Mouse (Mus musculus) adrenal gland, postnatal 4 days (tissue): ENCODE data around the gene Zmynd15. TPM values are rescaled to one million over a fixed set of nuclear protein-coding genes. Genes with fewer than 3 reads are reported as not detected.
"Not testable (repeated sequence)": the region's sequence is repeated elsewhere in the genome, so short reads cannot be mapped to it uniquely, and the experiment has no call there.

Experiments
- DNase-seq, 2 experiments: peaks; one replicate each; pipeline ENCODE4 v3.0.0; 2021 to 2022; ENCODE audit warnings: low spot score in 2 of 2, mixed read lengths in 2 of 2
- total RNA-seq, 2 experiments: library from RNA; stranded (reverse); gene quantifications; 2 replicates each; pipeline ENCODE4 v1.2.3; 2021

Zmynd15 gene
- total RNA-seq, 2 experiments from 2014 or later = 2.2 to 2.3 TPM

DNA sequence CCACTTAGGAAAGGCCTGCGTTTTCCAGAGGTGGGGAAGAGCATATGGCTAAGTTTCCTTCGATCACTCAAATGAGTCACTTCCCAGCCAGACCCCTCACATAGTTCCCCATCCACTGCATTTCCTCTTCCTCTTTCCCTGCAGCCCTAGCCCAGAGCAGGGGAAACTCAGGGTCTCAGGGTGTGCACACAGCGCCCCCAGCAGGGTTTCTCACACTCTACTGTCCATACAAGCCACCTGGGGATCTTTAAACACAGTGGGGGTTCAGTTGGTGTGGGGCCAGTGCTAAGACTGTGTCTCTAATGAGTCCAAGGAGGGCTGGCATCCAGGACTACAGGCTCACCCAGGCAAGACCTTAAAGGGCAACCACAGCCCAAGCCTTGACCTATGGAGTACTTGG lies 12.5 kb upstream of the Zmynd15 start:
- no peak for DNase-seq

DNA sequence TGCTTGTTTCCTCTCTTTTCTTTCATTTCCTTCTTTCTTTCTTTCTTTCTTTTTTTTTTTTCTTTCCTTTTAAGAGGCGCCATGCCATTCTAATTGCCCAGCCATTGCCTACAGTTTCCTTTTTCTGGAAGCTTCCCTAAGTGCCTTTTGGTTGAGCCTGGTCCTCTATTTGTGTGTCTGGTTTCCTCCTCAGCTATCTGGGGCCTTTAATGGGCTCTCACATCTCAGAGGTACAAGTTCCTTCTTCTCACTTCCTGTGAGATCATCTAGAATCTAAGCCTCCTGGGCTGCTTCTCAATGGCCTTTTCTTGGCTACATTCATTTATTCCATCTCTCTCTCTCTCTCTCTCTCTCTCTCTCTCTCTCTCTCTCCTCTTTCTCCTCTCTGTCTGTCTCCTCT lies 11.9 kb upstream of the Zmynd15 start:
- DNase-seq = no peak

GRCm38 (mm10) chr11:70450926-70451325 lies 8.3 kb upstream of the Zmynd15 start:
- no peak for DNase-seq

GRCm38 (mm10) chr11:70451797-70452498 lies 7.3 kb upstream of the Zmynd15 start, which contains the start of gene Med11:
Gene Med11 (plus strand): TSS chr11:70451919.
- DNase-seq = peak; percentile 71 to 90

- no peak for DNase-seq
These were observed 5.8 kb upstream of the Zmynd15 start for GRCm38 (mm10) chr11:70453261-70454044.

GRCm38 (mm10) chr11:70459601-70460101 lies 418 bp downstream of the Zmynd15 start, which contains the start of gene Cxcl16:
Gene Cxcl16 (minus strand): TSS chr11:70459984.
- no peak for DNase-seq

DNA sequence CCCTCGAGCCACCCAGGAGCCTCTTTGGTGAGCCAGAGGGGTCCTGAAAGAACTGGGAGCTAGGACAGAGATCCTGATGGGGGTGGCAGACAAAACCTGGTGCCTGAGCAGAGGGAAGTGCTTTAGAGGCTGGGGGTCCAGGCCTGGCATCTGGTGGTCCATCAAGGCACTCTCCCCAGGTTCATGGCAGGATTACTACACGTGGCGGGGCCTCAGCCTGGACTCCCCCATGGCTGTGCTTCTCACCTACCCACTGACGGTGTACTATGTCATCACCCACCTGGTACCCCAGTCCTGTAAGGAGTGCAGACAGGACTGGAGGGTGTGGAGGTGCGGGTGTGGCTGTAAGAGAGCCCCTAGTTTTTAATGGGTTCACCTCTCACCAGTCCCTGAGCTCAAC lies 4.7 kb downstream of the Zmynd15 start:
- no peak for DNase-seq

DNA sequence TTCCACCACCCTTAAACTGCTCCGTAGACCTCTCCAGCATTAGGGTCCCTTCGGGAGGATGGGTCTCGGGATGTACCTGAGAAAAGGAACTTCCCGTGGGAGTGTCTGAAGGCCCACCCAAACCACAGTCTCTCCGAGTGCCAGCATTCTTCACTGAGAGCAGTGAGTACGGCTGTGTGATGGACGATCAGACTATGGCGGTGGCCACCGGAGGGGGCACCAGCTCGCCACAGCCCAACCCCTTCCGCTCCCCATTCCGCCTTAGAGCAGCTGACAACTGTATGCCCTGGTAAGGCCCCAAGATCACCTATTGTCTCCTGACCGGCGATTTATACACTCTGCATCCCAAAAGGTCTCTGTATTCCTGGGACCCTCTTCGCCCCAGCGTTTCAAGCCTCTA lies 6.0 kb downstream of the Zmynd15 start:
- DNase-seq = no peak

DNA sequence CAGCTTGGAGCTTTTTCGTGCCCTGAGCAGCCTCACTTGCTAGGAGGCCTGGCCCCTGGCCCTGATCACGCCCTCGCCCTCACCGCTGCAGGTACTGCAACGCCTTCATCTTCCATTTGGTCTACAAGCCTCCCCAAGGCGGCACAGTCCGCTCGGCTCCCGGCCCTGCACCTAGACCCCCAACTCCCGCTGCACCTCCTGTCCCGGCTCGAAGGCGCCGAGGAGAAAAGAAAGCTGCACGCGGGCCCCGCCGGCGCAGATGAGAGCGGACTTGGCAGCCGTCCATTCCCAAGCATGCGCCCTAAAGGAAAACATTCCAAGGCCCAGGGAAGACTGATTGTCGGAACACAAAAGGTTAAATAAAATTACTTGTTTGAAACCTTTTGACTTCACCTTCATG lies 6.6 kb downstream of the Zmynd15 start:
- DNase-seq = no peak

GRCm38 (mm10) chr11:70467902-70468619 lies 8.8 kb downstream of the Zmynd15 start:
- no peak for DNase-seq

DNA sequence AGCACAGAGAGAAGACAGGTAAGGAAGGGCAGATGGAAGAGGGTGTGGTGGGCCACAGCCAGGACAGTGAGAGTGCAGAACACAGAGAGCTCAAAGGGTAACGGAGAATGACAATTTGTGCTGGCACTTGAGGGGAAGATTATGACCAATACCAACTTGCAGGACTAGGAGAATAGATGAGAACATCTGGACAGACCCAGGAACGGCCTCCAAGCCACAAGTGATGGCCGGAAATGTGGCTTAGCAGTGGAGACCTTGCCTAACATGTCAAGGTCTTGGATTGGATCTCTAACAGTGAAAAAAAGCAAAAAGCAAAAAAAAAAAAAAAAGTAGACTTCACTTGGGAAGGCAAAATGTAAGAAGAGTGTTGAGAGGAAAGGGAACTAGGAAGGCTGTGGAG lies 10.5 kb downstream of the Zmynd15 start:
- no peak for DNase-seq

- no peak for DNase-seq
These were observed 13.5 kb downstream of the Zmynd15 start for GRCm38 (mm10) chr11:70472716-70473115.

- DNase-seq = not testable (repeated sequence)
These were observed 14.1 kb downstream of the Zmynd15 start for GRCm38 (mm10) chr11:70473291-70473690.

GRCm38 (mm10) chr11:70474872-70475534 lies 15.8 kb downstream of the Zmynd15 start:
- no peak for DNase-seq

DNA sequence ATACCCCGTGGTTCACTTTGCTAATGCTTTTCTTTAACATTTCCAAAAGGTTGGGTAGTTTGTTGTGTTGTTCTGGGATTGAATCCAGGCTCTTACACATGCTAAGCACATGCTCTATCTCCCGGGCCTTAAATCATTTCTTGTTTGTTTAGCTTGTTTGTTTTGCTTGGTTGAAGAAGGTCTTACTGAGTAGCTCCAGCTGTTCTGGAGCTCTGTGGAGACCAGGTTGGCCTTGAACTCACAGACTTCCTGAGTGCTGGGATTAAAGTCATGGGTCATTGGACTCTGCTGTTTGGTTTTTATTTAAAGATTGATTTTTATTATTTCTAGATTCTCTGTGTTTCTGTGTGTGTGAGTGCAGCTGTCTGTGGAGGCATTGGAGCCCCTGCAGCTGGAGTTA lies 26.3 kb downstream of the Zmynd15 start:
- DNase-seq = no peak

GRCm38 (mm10) chr11:70487816-70488215 lies 28.6 kb downstream of the Zmynd15 start:
- DNase-seq = no peak

DNA sequence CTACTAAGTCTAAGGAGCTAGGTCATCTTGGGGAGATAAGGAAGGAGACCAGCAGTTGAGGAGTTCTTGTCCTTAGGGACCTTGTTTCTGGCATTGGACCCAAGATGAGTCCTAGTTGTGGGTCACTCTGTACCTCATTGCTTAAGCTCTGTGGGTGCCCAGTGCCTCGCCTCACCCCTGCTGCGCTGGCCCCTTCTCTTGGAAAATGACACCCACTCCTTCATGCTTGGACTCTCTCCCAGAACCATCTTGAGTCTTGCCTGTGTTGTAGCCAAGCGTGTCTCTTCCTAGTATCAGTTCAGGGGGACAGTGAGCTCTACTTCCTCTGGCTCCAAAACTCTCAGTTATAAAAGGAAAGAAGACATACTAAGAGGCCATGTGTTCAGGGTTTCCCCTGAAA lies 29.9 kb downstream of the Zmynd15 start:
- no peak for DNase-seq

- no peak for DNase-seq
These were observed 30.5 kb downstream of the Zmynd15 start for GRCm38 (mm10) chr11:70489684-70490083.

- no peak for DNase-seq
These were observed 40.6 kb downstream of the Zmynd15 start for GRCm38 (mm10) chr11:70499566-70500475.

- no peak for DNase-seq
These were observed 41.2 kb downstream of the Zmynd15 start for GRCm38 (mm10) chr11:70500476-70500812.
